Comparison of ENCODE assay signal across 26 mouse cellular contexts in genomic region chr7:19098811-19099210, GRCm38 (mm10). TPM values are rescaled to one million over a fixed set of nuclear protein-coding genes. Genes with fewer than 3 reads are reported as not detected.
DNase-seq lines count a peak whose midpoint lies in the region; TF ChIP-seq lines count a peak whose summit lies in the region.
"Had no signal": no experiment of that assay in that cellular context is flagged by ENCODE, and none has a peak within 500 bp of the region (broad histone marks: within the 10 kb centered on the region; RNA-seq: fewer than 3 reads in every experiment).

No protein-coding gene starts in this region.

- no peaks in the 10 kb centered on the region; the same call in 1 of the 2 replicates for H3K9me3 ChIP-seq in heart, embryonic 10.5 days
- H3K9me3 ChIP-seq: embryonic facial prominence, embryonic 15.5 days; forebrain, embryonic 13.5 days; forebrain, embryonic 15.5 days; G1E had no signal

- no peak overlapping the region for H3K27ac ChIP-seq in gastrocnemius, adult 2 months
- H3K27ac ChIP-seq in heart, adult 2 months, result no peak overlapping the region
- H3K27ac ChIP-seq in heart, embryonic 10.5 days, result no peak overlapping the region
- H3K27ac ChIP-seq: embryonic facial prominence, embryonic 12.5 days; embryonic facial prominence, embryonic 15.5 days; forebrain, embryonic 13.5 days; forebrain, embryonic 15.5 days had no signal

- H3K27me3 ChIP-seq in heart, adult 2 months (ENCODE audit: control insufficient read depth, insufficient read depth, low read length), result no peaks in the 10 kb centered on the region
- H3K27me3 ChIP-seq in heart, embryonic 10.5 days (ENCODE audit: insufficient read depth, poor library complexity, severe bottlenecking), result no peaks in the 10 kb centered on the region
- H3K27me3 ChIP-seq: embryonic facial prominence, embryonic 12.5 days; embryonic facial prominence, embryonic 15.5 days; forebrain, embryonic 13.5 days; forebrain, embryonic 15.5 days; Patski had no signal

- H3K4me3 ChIP-seq in gastrocnemius, adult 2 months, result no peak overlapping the region
- no peak overlapping the region for H3K4me3 ChIP-seq in heart, adult 2 months
- H3K4me3 ChIP-seq in heart, embryonic 10.5 days, result no peak overlapping the region
- H3K4me3 ChIP-seq: embryonic facial prominence, embryonic 12.5 days; embryonic facial prominence, embryonic 15.5 days; forebrain, embryonic 13.5 days; forebrain, embryonic 15.5 days had no signal

- H3K36me3 ChIP-seq in heart, adult 2 months (ENCODE audit: control insufficient read depth, insufficient read depth, low read length), result no peaks in the 10 kb centered on the region
- H3K36me3 ChIP-seq in heart, embryonic 10.5 days, result peaks cover 17% of the 10 kb centered on the region; the same call in 1 of the 2 replicates
- H3K36me3 ChIP-seq: forebrain, embryonic 15.5 days had no signal

- TF ChIP-seq EP300 in heart, adult 2 months (IDR thresholded peaks at IDR 0.05; ENCODE audit: insufficient read depth, low read depth, low read length), result no peak

- 0 out of 2 replicates have a peak, but pooled peaks have one; percentile 18 for TF ChIP-seq POLR2A in heart, adult 2 months (IDR thresholded peaks at IDR 0.05; ENCODE audit: insufficient read depth, low read depth, low read length)

- H3K4me1 ChIP-seq in heart, adult 2 months (ENCODE audit: control insufficient read depth, insufficient read depth, low read length), result peaks cover 4% of the 10 kb centered on the region
- peaks cover 33% of the 10 kb centered on the region for H3K4me1 ChIP-seq in heart, embryonic 10.5 days

- intact Hi-C loops in gastrocnemius, adult 2 months (cut with DNase I), result no loop called here
- intact Hi-C loops in heart, adult 2 months (cut with DNase I), result no loop called here

- TF ChIP-seq CTCF in gastrocnemius, adult 2 months (IDR thresholded peaks at IDR 0.05), result no peak
- TF ChIP-seq CTCF in heart, adult 2 months (IDR thresholded peaks at IDR 0.05), result no peak

- no peak overlapping the region for H3K9ac ChIP-seq in heart, adult 2 months (ENCODE audit: low read depth, low read length)
- H3K9ac ChIP-seq: embryonic facial prominence, embryonic 12.5 days; embryonic facial prominence, embryonic 15.5 days; forebrain, embryonic 13.5 days; forebrain, embryonic 15.5 days; forebrain, postnatal 0 days had no signal

- peak; percentile 2 for DNase-seq in adrenal gland, postnatal 14 days
- no peak for DNase-seq in adrenal gland, postnatal 36 days
- peak; percentile 6 for DNase-seq in gastrocnemius, adult 2 months
- DNase-seq in gastrocnemius, postnatal 4 days (ENCODE audit: low spot score in 2 of 2), result no peak
- DNase-seq in heart, adult 2 months, result no peak
- no peak for DNase-seq in heart, embryonic 10.5 days (ENCODE audit: low spot score)
- DNase-seq: adrenal gland, adult 2 months; adrenal gland, postnatal 10 days; B cell, adult 2 months; cerebellum, adult 11 months; cerebellum, adult 18-20 months; cerebellum, adult 8-10 months; cerebellum, adult 9-11 months; cerebellum, postnatal 14 days; cerebellum, postnatal 36 days; embryo, embryonic 11 days; forebrain, postnatal 0 days had no signal

- H3K79me2 ChIP-seq in heart, adult 2 months (replicated peaks; ENCODE audit: control insufficient read depth, insufficient read depth, low read length), result no peaks in the 10 kb centered on the region

- WGBS in heart, adult 2 months, result 85% methylated on average over 7 of the region's 7 CpGs
- WGBS in heart, embryonic 10.5 days, result 71% methylated on average over 7 of the region's 7 CpGs

RNA-seq across cellular contexts. Expression of gene Six5, which starts 4.4 kb away (rescaled TPM):
- 13.3 and 15.3 TPM in 2 replicates for total RNA-seq in adrenal gland, postnatal 14 days (2021)
- total RNA-seq in adrenal gland, postnatal 36 days (2021), result 10 to 100 TPM; 14.0 to 15.6 TPM
- total RNA-seq in gastrocnemius, adult 2 months (2021), result 1 to 10 TPM in 1 of 2 experiments, under 1 TPM in 1; 0.89 to 2.3 TPM
- total RNA-seq in gastrocnemius, postnatal 4 days (2021), result 10 to 100 TPM; 13.5 to 14.7 TPM
- 1 to 10 TPM; 7.1 to 8.2 TPM for total RNA-seq in heart, adult 2 months (2021)
- 26.0 and 29.8 TPM in 2 replicates for polyA plus RNA-seq in heart, adult 2 months (2012; rRNA removed)
- 5.7 and 6.1 TPM in 2 replicates for polyA plus RNA-seq in heart, embryonic 10.5 days (2016; fragmentation: Nextera tagmentation; extraction: Ambion mirVana)

RNA-seq across cellular contexts. Expression of gene Dmpk, which starts 15.2 kb away (rescaled TPM):
- 64.2 and 65.6 TPM in 2 replicates for total RNA-seq in adrenal gland, postnatal 14 days (2021)
- total RNA-seq in adrenal gland, postnatal 36 days (2021), result 100 to 1,000 TPM in 1 of 2 experiments, 10 to 100 TPM in 1; 81.5 to 110 TPM
- 100 to 1,000 TPM; 265 to 336 TPM for total RNA-seq in gastrocnemius, adult 2 months (2021)
- total RNA-seq in gastrocnemius, postnatal 4 days (2021), result 100 to 1,000 TPM; 287 to 292 TPM
- 100 to 1,000 TPM; 482 to 516 TPM for total RNA-seq in heart, adult 2 months (2021)
- polyA plus RNA-seq in heart, adult 2 months (2012; rRNA removed), result 1,225 and 1,460 TPM in 2 replicates
- polyA plus RNA-seq in heart, embryonic 10.5 days (2016; fragmentation: Nextera tagmentation; extraction: Ambion mirVana), result 16.9 and 17.7 TPM in 2 replicates
- polyA plus RNA-seq: activated CD4-positive, CD25-positive, alpha-beta regulatory T cell, adult 4 months had no signal

RNA-seq across cellular contexts. Expression of gene Gm4969, which starts 19.4 kb away (rescaled TPM):
- total RNA-seq in adrenal gland, postnatal 14 days (2021), result 0.19 TPM in 1 of 2 replicates, not detected in the other
- not detected for total RNA-seq in adrenal gland, postnatal 36 days (2021)
- not detected for total RNA-seq in gastrocnemius, adult 2 months (2021)
- total RNA-seq in gastrocnemius, postnatal 4 days (2021), result under 1 TPM; 0.34 to 0.62 TPM
- total RNA-seq in heart, adult 2 months (2021), result not detected
- polyA plus RNA-seq in heart, adult 2 months (2012; rRNA removed), result 0.09 TPM in 1 of 2 replicates, not detected in the other
- polyA plus RNA-seq in heart, embryonic 10.5 days (2016; fragmentation: Nextera tagmentation; extraction: Ambion mirVana), result 1.7 and 2.1 TPM in 2 replicates
- total RNA-seq: adrenal gland, adult 2 months; CH12.LX had no signal
- polyA plus RNA-seq: activated CD4-positive, CD25-positive, alpha-beta regulatory T cell, adult 4 months; CD4-positive, CD25-positive, alpha-beta regulatory T cell, adult 4 months; G1E had no signal

RNA-seq across cellular contexts. Expression of gene Fbxo46, which starts 20.8 kb away (rescaled TPM):
- 11.2 and 11.9 TPM in 2 replicates for total RNA-seq in adrenal gland, postnatal 14 days (2021)
- total RNA-seq in adrenal gland, postnatal 36 days (2021), result 10 to 100 TPM; 11.5 to 13.1 TPM
- total RNA-seq in gastrocnemius, adult 2 months (2021), result 1 to 10 TPM; 2.3 to 3.0 TPM
- total RNA-seq in gastrocnemius, postnatal 4 days (2021), result 1 to 10 TPM; 8.0 to 8.4 TPM
- 1 to 10 TPM; 4.5 to 5.2 TPM for total RNA-seq in heart, adult 2 months (2021)
- 3.3 and 5.4 TPM in 2 replicates for polyA plus RNA-seq in heart, adult 2 months (2012; rRNA removed)
- polyA plus RNA-seq in heart, embryonic 10.5 days (2016; fragmentation: Nextera tagmentation; extraction: Ambion mirVana), result 12.2 and 13.1 TPM in 2 replicates

RNA-seq across cellular contexts. Expression of gene Dmwd, which starts 22.8 kb away (rescaled TPM):
- 45.7 and 47.7 TPM in 2 replicates for total RNA-seq in adrenal gland, postnatal 14 days (2021)
- 10 to 100 TPM; 53.8 to 57.1 TPM for total RNA-seq in adrenal gland, postnatal 36 days (2021)
- 10 to 100 TPM; 31.9 to 32.1 TPM for total RNA-seq in gastrocnemius, adult 2 months (2021)
- 10 to 100 TPM; 52.4 to 55.4 TPM for total RNA-seq in gastrocnemius, postnatal 4 days (2021)
- total RNA-seq in heart, adult 2 months (2021), result 10 to 100 TPM; 47.8 to 54.9 TPM
- 70.9 and 79.4 TPM in 2 replicates for polyA plus RNA-seq in heart, adult 2 months (2012; rRNA removed)
- polyA plus RNA-seq in heart, embryonic 10.5 days (2016; fragmentation: Nextera tagmentation; extraction: Ambion mirVana), result 14.8 and 18.0 TPM in 2 replicates
- total RNA-seq: CH12.LX had no signal
- polyA plus RNA-seq: activated CD4-positive, CD25-positive, alpha-beta regulatory T cell, adult 4 months; CD4-positive, CD25-positive, alpha-beta regulatory T cell, adult 4 months had no signal

Comparison
In these comparisons a context has a peak if more than half of its experiments do, and no peak if none do; other contexts are left out.
1. DNase-seq: peak in adrenal gland, postnatal 14 days (single experiment) and gastrocnemius, adult 2 months (single experiment); none in adrenal gland, postnatal 36 days (0 of 2), gastrocnemius, postnatal 4 days (0 of 2), heart, adult 2 months (0 of 2) and heart, embryonic 10.5 days (single experiment).